Mouse (Mus musculus) embryo, embryonic 10 days (tissue): ENCODE results near the gene Nup107.
"Not testable (repeated sequence)": the region's sequence is repeated elsewhere in the genome, so short reads cannot be mapped to it uniquely, and the experiment has no call there.

ENCODE experiments used
- DNase-seq: peaks from one replicate; pipeline ENCODE4 v3.0.0-alpha.2; 2015; ENCODE audit warnings: low spot score

The Nup107 gene

DNA sequence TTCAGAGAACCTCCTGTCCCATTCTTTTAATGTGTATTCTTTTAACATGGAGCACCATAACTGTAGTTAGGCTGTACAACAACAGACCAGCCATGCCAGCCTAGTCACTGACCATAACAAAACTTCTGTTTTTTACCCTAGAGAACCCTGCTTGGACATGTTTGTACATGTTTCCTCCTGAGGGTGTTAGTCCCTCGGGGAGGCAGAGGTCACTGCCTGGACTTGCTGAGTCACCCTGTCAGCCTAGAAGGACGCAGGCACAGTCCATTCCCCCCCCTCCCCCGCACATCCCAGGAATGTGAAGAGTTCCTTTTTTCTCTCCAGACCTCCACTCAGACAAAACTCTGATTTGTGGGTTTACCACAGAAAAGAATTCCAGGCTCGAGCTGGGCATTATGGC, 74.9 kb downstream of the Nup107 start:
- peak; percentile 64 for DNase-seq

DNA sequence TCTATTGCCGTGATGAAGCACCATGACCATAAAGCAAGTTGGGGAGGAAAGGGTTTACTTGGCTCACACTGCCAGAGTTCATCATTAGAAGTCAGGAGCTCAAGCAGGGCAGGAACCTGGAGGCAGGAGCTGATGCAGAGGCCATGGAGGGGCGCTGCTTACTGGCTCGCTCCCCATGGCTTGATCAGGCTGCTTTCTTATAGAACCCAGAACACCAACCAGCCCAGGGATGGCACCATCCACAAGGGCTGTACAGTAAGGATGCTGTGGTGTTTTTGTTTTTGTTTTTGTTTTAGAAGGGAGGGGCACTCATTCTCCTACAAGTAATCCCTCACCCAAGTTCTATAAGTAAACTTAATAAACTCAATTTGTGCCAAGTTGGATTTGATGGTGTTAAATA, 75.8 kb downstream of the Nup107 start:
- DNase-seq: no peak

DNA sequence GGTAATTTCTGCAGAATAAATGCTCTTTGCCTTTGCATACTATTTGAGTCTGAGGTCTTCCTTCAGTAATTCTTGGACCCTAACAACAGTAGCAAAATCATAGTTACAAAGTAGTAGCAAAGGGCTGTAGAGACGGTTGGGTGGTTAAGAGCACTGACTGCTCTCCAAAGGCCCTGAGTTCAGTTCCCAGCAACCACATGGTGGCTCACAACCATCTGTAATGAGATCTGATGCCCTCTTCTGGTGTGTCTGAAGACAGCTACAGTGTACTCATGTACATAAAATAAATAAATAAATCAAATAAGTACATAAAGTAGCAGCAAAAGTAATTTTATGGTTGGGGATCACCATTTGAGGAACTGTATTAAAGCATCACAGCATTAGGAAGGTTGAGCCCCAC, 76.9 kb downstream of the Nup107 start:
- DNase-seq: not testable (repeated sequence)

DNA sequence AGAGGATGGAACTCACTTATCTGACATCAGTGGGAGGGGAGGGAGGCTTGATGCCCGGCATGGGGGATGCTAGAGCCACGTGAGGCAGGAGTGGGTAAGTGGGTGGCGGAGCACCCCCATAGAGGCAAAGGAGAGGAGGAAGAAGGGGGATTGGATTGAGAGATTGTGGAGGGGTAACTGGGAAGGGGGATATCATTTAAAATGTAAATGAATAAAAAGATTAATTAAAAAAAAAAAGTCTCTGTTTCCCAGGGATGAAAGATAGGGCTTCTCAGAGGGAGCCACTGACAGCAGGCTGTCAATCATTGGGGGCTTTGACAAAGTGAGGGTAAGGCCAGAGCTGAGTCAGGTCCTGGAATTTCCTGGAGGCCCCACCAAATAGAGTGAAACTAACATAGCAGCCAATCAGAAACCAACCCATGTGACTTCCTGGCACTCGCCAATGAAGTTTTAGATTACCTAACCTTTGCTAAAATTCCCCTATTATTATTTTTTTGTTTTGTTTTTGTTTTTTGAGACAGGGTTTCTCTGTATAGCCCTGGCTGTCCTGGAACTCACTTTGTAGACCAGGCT, 77.5 kb downstream of the Nup107 start:
- DNase-seq: no peak

DNA sequence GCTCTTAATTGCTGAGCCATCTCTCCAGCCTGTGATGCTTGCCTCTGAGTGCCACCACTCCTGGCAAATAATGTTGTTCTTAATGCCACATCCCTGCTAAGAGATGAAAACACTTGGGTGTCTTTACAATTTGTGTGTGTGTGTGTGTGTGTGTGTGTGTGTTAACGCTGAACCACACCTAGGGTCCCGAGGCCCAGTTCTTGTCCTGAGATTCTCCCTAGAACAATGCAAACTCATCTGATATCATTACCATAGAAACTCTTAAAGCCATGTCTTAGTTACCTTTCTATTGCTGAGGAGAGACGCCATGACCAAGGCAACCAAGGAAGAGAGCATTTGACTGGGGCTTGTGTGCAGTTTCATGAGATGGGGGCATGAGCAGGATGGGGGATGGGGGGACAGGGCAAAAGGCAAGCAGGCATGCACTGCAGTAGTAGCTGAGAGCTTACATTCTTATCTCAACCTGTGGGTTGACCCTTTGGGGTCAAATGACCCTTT, 78.4 kb downstream of the Nup107 start:
- DNase-seq: no peak

DNA sequence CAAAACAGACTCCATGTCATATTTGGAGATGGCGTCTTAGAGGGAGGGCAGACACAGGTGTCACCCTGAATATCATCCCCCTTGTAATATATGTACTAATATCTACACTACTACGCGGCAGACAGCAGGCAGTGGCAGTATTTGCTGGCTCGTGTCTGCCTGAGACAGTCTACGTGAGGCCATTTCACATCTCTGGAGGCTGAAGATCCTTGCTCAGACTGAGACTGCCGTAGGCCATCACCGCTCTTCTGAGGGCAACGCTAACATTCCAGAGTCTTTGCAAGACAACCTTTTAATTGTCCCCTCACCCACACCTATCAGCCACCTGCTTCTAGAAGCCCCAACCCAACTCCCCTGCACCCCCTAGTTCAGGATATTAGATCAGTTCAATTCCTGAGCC, 79.0 kb downstream of the Nup107 start:
- DNase-seq: no peak

DNA sequence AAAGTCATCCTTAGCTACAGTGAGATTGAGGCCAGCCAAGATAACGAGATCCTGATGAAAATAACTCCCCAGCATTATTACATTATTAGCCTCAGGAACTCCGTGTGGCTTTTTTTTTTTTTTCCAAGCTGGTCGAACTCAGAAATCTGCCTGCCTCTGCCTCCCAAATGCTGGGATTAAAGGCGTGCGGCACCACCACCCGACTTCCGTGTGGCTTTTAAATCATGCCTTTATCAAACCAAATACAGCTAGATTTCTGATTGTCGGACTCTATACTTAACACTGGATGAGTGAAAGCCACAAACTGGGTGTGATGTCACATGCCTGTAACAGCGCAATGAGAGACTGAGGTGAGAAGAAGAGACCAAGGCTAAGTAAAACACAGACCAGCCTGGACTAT, 79.6 kb downstream of the Nup107 start:
- DNase-seq: no peak

DNA sequence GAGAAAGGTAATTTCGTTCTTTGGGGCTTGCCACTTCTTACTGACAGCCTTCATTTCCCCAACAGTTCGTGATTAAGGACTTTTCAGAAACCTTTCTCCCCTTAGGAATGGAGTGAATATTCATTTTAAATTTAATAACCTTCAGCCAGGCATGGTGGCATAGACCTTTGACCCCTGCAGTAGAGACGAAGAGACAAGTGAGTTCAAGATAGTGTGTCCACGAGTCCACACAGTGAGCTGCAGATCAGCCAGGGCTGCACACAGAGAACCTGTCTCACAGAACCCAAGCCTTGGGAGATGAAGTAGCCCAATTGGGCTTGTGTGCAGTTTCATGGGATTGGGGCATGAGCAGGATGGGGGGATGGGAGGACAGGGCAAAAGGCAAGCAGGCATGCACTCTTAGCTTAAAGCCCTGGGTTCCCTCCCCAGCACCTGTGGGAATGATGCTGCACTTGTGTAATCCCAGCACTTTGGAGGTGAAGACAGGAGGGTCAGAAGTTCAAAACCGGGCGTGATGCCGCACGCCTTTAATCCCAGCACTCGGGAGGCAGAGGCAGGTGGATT, 80.2 kb downstream of the Nup107 start:
- no peak for DNase-seq

DNA sequence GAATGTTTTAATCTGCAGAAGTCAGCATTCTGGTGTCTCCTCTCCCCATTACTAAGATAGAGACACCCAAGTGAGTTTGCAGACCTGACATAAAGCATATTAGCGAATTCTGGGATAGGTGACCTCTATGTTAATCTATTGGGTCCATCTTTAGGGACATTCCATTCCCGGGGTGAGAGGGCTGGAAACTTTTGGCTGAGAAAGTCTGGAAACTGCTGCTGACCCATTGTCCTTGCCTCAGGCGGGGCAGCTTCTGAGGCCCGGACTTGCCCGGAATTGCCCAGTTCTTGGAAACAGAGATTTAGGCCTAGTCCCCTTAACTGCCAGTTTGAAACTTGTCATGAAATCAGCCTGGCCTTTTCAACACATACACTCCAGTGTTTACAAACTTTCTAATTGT, 81.1 kb downstream of the Nup107 start:
- DNase-seq: no peak

DNA sequence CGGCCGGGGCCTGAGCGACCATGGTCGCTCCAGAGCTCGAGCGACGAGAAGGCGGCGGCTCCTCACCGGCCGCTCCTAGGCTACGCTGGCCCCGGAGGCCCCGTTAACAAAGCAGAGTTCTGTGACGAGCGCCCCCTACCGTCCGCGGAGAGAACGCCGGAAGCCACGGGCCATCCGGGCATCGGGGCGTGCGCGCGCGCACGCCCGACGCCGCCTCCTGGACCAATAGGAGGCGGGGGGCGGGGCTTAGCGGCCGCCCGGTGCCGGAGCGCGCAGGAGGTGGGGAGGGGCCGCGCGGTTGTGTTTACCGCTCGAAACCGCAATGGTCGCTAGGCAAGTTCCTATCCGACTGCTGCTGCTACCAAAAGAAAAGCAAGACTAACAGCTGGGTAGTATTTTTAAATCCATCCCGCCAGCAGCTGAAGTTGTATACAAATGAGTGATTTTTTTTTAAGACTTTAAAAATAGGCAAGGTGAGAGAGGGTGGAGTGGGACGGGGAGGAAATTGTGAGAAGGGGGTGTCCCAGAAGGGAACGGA, 81.8 kb downstream of the Nup107 start, which contains the start of gene Mdm2:
Mdm2 (minus strand) TSS at position 155 of the 538 bp plus-strand sequence.
- peak; percentile 92 for DNase-seq

DNA sequence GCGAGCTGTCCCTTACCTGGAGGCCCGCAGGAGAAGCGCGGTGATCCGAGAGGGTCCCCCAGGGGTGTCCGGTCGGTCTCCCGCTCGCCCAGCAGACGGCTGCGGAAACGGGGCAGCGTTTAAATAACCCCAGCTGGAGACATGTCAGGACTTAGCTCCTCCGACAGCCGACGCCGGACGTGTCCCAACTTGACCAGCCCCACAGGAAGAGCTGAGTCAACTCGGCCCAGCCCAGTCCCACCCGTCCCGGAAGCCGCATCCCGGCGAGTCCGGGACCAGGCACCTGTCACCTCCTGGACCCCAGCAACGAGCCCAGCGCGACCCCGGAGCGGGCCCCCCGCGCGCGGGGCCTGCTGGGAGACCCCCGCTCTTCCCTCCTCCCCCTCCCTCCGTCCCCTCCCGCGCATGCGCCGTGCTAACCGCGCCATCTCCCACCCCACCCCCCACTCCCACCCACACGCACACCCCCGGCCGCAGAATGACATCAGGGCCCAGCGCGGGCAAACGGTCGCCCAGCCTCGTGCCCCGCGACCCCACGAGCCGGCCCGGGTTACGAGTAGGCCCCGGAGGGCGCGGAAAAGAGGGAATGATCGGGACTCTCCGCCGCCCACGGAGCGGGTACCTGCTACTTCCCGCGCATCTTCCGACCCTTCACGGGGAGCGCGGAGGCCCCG, 82.4 kb downstream of the Nup107 start:
- DNase-seq: peak; percentile 76

DNA sequence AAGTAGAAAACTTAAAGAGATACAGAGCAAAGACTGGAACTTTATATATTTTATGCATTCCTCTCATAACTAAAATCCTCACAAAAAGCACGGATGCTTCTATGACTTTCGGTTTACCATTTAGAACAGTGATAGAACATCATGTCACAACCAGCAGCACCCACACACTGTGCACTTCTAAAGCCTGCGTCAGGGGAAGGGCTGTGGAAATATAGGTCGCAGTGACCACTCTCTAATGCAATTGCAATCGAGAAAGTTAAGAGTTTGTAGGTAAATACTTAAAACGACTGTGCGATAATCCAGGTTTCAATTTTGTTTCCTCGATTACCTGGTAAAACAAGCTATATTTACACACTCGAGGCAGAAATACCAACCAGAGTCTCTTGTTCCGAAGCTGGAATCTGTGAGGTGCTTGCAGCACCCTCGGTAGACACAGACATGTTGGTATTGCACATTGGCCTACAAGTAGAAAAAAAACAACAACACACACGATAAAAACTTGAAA, 83.1 kb downstream of the Nup107 start:
- DNase-seq: no peak

DNA sequence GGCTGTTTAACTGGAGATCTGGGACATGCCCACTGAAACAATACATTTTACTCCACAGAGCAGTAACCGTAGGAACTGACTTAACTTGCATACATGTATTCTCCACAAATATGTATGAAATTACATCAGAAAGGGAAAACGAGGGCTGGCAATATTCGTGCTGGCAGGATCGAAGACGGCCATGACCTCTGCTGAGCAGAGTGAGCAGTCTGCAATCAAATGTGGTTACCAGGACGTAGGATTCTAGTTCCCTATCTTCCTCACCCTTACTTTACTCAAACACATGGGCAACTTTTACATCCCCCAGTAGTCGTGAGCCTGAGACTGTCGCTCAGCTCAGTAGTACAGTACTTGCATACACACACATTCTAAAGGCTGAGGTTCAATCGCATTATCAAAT, 83.6 kb downstream of the Nup107 start:
- no peak for DNase-seq

DNA sequence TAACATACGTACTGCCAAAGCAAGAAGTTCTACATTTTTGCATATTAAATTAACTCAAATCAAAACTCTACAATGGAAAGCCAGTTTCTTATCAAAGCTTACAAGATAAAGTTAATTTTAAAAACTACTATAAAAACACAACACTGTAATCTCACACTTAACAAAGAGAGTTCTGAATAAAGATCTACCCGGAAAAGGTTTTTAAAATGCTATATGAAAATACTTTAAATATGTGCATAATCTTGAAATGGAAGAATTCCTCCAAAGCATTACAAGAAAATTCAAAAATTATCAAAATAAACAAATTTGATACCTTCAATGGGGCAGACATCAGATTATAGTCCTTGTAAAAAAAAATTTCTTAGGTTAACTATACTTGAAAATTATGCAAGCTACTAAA, 84.1 kb downstream of the Nup107 start:
- DNase-seq: no peak

DNA sequence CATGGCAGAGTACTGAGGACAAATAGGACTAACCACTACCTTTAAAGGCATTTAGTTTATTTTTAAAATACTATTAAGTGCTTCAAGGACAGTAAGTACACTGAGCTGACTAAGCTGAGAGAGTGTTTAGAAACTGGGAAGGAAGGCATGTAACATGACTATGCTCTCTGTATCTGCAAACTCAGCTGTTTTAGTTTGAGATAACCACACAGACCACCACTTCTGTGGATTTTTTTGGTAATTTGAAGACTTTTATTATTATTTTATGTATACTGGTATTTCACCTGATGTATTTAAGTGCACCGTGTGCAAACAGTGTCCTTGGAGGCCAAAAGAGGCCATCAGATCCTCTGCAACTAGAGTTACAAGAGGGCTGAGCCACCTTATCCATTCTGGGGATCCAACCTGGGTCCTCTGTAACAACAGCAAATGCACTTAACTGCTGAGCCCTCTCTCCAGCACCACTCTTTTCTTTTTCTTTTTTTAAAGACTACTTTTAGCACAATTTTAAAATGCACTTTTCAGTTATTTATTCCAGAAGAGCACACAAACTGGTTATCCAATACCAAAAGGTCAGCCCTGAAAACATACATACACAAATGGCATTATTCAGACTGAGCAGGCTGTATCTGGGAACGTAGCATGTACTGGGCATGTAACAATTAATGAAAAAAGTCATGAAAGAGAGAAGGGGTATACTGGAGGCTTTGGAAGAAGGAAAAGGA, 85.2 kb downstream of the Nup107 start:
- no peak for DNase-seq

DNA sequence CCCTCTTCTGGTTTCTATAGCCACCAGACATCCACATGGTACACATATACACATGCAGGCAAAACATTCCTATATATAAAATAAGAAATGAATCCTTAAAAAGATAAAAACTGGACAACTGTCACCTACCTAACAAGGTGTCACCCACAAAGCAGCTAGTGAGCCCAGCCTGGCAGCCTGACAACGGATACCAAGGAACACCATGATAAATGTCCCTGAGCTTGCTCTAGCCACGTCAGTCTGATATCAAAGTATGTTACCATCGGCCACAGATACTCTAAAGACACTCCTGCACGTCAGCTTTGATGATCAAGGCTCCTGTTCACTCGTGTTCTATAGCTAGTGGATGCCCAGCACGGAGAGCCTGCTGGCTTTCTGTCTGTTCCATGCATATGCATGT, 86.1 kb downstream of the Nup107 start:
- no peak for DNase-seq

DNA sequence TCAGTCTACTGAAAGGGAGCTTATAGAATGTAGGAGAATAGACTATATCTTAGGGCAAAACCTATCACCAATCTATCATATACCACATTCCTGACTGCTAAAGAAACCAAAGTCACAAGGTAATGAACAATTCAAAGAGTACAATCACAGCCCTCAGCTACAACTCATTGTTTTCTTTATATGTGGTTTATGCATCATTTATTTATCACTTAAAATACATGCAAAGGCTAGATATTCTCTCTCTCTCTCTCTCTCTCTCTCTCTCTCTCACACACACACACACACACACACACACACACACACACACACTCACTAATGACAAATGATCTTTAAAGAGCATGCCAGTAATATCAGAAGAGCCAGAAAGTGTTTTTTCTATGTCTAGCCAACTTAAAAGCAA, 86.7 kb downstream of the Nup107 start:
- DNase-seq: no peak

DNA sequence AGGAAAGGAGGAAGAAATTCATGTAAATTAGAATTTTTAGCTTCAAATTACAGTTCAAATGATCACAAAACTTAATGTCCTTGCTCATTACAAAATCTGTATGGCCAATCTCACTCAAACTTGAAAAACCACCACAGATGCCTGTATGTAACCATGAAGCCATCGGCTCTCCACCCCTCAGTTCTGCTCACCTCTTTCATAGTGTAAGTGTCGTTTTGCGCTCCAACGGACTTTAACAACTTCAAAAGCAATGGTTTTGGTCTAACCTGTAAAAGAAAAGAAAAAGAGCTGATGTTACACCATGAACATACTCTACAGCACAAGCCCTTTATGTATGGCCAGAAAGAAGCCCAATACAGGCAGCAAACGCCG, 87.6 kb downstream of the Nup107 start:
- no peak for DNase-seq

DNA sequence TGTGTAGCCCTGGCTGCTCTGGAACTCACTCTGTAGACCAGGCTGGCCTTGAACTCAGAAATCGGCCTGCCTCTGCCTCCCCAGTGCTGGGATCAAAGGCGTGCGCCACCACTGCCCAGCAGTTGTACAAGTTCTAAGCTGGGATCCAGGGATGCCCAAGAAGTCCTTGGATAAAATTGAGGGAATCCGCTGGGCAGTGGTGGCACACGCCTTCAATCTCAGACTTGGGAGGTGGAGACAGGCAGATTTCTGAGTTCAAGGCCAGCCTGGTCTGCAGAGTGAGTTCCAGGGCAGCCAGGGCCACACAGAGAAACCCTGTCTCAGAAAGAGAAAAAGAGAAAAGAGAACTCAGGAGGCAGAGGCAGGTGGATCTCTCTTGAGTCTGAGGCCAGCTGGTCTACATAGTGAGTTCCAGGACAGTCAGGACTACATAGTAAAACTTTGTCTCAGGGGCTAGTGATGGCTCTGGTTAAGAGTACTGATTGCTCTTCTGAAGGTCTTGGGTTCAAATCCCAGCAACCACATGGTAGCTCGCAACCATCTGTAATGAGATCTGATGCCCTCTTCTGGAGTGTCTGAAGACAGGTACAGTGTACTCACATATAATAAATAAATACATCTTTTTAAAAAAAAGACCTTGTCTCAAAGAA, 88.1 kb downstream of the Nup107 start:
- DNase-seq: not testable (repeated sequence)

DNA sequence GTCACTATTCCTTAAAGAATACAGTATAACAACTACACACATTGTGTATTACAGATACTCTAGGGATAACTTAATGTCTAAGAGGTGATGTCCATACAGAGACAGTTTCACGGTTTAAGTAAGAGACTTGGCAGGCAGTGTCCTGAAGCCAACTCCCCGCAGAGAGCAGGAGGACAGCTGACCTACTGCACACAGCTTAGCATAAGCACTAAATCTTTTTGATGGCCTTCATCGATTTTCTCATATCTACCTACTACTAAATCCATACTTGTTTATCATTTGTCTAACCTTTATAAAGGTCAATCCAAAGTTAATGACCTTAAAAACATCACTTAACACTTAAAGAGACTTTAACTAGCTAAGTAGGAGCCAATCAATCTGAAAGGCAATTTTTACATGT, 89.0 kb downstream of the Nup107 start:
- DNase-seq: no peak

DNA sequence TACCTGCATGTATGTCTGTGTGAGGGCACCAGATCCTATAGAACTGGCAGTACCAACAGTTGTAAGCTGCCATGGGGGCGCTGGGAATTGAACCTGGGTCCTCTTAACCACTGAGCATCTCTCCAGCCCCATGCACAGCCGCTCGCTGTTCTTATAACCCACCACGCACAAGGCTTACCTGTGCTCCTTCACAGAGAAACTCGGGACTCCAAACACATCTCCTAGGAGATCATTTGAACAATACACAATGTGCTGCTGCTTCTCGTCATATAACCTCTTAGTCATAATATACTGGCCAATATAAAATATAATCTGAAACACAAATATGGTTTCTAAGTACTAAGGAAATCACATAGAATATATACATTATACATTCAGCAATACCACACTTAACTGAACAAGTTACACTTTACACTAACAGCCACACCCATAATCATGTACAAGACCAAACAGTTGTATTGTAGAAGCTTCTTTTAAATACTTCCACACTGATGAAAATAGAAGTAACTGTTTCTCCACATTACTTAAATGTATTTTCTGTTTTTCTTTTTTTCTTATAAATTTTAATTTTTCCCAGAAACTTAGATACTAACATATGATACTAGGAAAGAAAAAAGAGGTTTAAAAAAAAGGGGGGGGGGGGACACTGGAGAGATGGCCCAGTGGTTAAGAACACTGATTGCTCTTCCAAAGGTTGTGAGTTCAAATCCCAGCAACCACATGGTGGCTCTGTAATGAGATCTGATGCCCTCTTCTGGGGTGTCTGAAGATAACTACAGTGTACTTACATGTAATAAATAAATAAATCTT, 90.3 kb downstream of the Nup107 start:
- DNase-seq: no peak
